Mouse (Mus musculus): ENCODE results near the gene 4930522H14Rik.

DNA sequence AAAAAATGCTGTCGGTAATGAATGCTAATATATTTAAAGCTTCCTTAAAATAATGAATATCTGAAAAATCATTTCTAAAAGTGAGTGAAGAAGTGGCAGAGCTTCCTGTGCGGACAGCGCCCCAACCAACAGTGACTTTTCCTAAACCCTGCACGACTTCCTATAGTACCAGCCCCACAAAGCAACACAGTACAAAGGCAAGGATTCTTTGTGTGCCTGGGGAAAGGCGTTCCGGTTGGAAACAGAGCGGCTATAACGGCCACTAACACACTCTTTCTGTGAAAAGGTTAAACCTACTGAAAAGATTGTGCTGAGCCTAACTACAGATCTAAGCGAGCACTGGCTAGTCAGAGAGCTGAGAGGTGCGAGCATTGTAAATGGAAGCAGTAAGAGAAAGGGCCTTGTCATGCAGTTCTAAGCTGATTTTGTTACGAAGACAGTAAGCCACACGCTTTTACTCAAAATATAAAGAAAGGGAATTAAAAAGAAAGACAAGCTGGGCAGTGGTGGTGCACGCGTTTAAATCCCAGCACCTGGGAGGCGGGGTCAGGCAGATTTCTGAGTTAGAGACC, 766 bp downstream of the 4930522H14Rik start:
- TF ChIP-seq CTCF (IDR thresholded peaks at IDR 0.05; ENCODE audit: insufficient read depth, low read depth, low read length), result no peak
- no peak for TF ChIP-seq POLR2A (IDR thresholded peaks at IDR 0.05; ENCODE audit: insufficient read depth, low read depth, low read length)
